Mouse (Mus musculus): ENCODE measurements around the gene Myo1e.

DNA sequence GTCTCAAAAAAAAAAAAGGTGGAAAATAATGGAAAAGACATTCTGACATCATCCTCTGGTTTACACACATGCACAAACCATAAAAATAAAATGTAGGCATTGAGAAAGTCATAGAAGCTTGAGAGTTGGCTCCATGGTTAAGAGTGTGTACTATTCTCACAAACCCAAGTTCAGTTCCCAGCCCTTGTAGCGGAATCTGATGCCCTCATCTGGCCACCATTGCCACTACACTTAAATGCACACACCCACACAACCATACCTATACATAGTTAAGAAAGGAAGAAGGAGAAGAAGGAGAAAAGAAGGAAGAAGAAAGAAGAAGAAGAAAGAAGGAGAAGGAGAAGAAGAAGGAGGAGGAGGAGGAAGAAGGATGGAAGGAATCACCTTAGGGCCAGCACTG, 106.9 kb downstream of the Myo1e start:
- no peak for TF ChIP-seq HCFC1 (IDR thresholded peaks at IDR 0.05; ENCODE audit: borderline replicate concordance, insufficient read depth, low read length)
- TF ChIP-seq ZC3H11A (IDR thresholded peaks at IDR 0.05; ENCODE audit: borderline replicate concordance, low read depth, low read length), result no peak
- no peak for TF ChIP-seq CHD2 (IDR thresholded peaks at IDR 0.05; ENCODE audit: low read depth, low read length)
- no peak for TF ChIP-seq ZNF384 (IDR thresholded peaks at IDR 0.05; ENCODE audit: low read depth, low read length)

Measured in ES-E14 (cell line).